Comparison of ENCODE assay signal across 8 mouse cellular contexts in genomic region chr3:122620285-122620931, GRCm38 (mm10). TPM values are rescaled to one million over a fixed set of nuclear protein-coding genes. Genes with fewer than 3 reads are reported as not detected.
DNase-seq lines count a peak whose midpoint lies in the region; ATAC-seq lines count a peak whose summit lies in the region.

No protein-coding gene starts in this region.

- peak overlapping the region; percentile 97 for H3K27ac ChIP-seq in embryonic facial prominence, embryonic 15.5 days (replicated peaks)
- H3K27ac ChIP-seq in liver, embryonic 16.5 days (ENCODE audit: low read length), result peak overlapping the region; percentile 31; the same call in 1 of the 2 replicates
- H3K27ac ChIP-seq in neural tube, embryonic 12.5 days, result peak overlapping the region; percentile 97; the same call in 1 of the 2 replicates

- H3K27me3 ChIP-seq in embryonic facial prominence, embryonic 15.5 days, result no peaks in the 10 kb centered on the region
- H3K27me3 ChIP-seq in liver, embryonic 16.5 days (ENCODE audit: control insufficient read depth, insufficient read depth, low read depth, low read length), result peaks cover 35% of the 10 kb centered on the region
- H3K27me3 ChIP-seq in neural tube, embryonic 12.5 days (replicated peaks), result no peaks in the 10 kb centered on the region

- H3K4me1 ChIP-seq in embryonic facial prominence, embryonic 15.5 days, result peaks cover 18% of the 10 kb centered on the region
- no peaks in the 10 kb centered on the region; the same call in 1 of the 2 replicates for H3K4me1 ChIP-seq in liver, embryonic 16.5 days (ENCODE audit: control insufficient read depth, low read depth, low read length)
- peaks cover 19% of the 10 kb centered on the region for H3K4me1 ChIP-seq in neural tube, embryonic 12.5 days

- peak overlapping the region; percentile 83 for H3K4me2 ChIP-seq in embryonic facial prominence, embryonic 15.5 days (replicated peaks)
- peak overlapping the region; percentile 61 for H3K4me2 ChIP-seq in liver, embryonic 16.5 days (ENCODE audit: low read depth, low read length)
- H3K4me2 ChIP-seq in neural tube, embryonic 12.5 days (replicated peaks), result peak overlapping the region; percentile 85

- WGBS in embryonic facial prominence, embryonic 15.5 days, result under 1% methylated on average over 21 of the region's 21 CpGs
- WGBS in liver, embryonic 16.5 days (ENCODE audit: insufficient replicate concordance), result 1% methylated on average over 21 of the region's 21 CpGs
- WGBS in neural tube, embryonic 12.5 days, result under 1% methylated on average over 21 of the region's 21 CpGs

- DNase-seq in urinary bladder, adult 18-20 months (ENCODE audit: low spot score in 2 of 2), result peak; percentile 41 to 42
- no peak for DNase-seq in urinary bladder, postnatal 10 days (ENCODE audit: low spot score)
- DNase-seq in heart, postnatal 10 days, result peak; percentile 64 to 67
- DNase-seq in kidney, postnatal 4 days, result peak; percentile 48 to 73
- DNase-seq in urinary bladder, adult 2 months (ENCODE audit: low spot score), result peak; percentile 33

- intact Hi-C loops in heart, postnatal 10 days (cut with DNase I), result loop anchor here (5.0 kb wide), 1 partner anchor 308 kb away; no protein-coding TSS in a partner anchor

- H3K36me3 ChIP-seq in embryonic facial prominence, embryonic 15.5 days, result no peaks in the 10 kb centered on the region
- H3K36me3 ChIP-seq in liver, embryonic 16.5 days (ENCODE audit: control insufficient read depth, insufficient read depth), result no peaks in the 10 kb centered on the region
- no peaks in the 10 kb centered on the region for H3K36me3 ChIP-seq in neural tube, embryonic 12.5 days

- ATAC-seq in embryonic facial prominence, embryonic 15.5 days (ENCODE audit: insufficient number of reproducible peaks, low FRiP score, low TSS enrichment, low read depth), result peak; percentile 31; the same call in 1 of the 2 replicates
- ATAC-seq in liver, embryonic 16.5 days (ENCODE audit: low read depth), result no peak
- ATAC-seq in neural tube, embryonic 12.5 days (ENCODE audit: low FRiP score, low read depth), result peak; percentile 11; the same call in 1 of the 2 replicates

- H3K4me3 ChIP-seq in embryonic facial prominence, embryonic 15.5 days (replicated peaks), result peak overlapping the region; percentile 98
- H3K4me3 ChIP-seq in liver, embryonic 16.5 days (ENCODE audit: low read depth, low read length), result peak overlapping the region; percentile 67
- peak overlapping the region; percentile 96 for H3K4me3 ChIP-seq in neural tube, embryonic 12.5 days

- peak overlapping the region; percentile 93 for H3K9ac ChIP-seq in embryonic facial prominence, embryonic 15.5 days
- no peak overlapping the region for H3K9ac ChIP-seq in liver, embryonic 16.5 days (ENCODE audit: low read depth, low read length)
- H3K9ac ChIP-seq in neural tube, embryonic 12.5 days, result peak overlapping the region; percentile 99

- H3K9me3 ChIP-seq in embryonic facial prominence, embryonic 15.5 days (replicated peaks), result no peaks in the 10 kb centered on the region
- H3K9me3 ChIP-seq in liver, embryonic 16.5 days (replicated peaks; ENCODE audit: control insufficient read depth, low read length), result no peaks in the 10 kb centered on the region
- H3K9me3 ChIP-seq in neural tube, embryonic 12.5 days, result no peaks in the 10 kb centered on the region

RNA-seq across cellular contexts. Expression of gene Fnbp1l, which starts 0.9 kb away (rescaled TPM):
- 37.3 and 41.1 TPM in 2 replicates for polyA plus RNA-seq in embryonic facial prominence, embryonic 15.5 days (2015; fragmentation: Nextera tagmentation; extraction: Ambion mirVana)
- 10 to 100 TPM; 49.0 to 52.7 TPM for total RNA-seq in heart, postnatal 10 days (2021)
- polyA plus RNA-seq in liver, embryonic 16.5 days (2015; fragmentation: Nextera tagmentation; extraction: Ambion mirVana), result 4.1 and 4.6 TPM in 2 replicates
- 118 TPM in 2 replicates for polyA plus RNA-seq in neural tube, embryonic 12.5 days (2016; fragmentation: Nextera tagmentation; extraction: Ambion mirVana)
- polyA plus RNA-seq in urinary bladder, adult 2 months (2012; rRNA removed), result 27.1 and 31.2 TPM in 2 replicates

Comparison
In these comparisons a context has a peak if more than half of its experiments do, and no peak if none do; other contexts are left out.
1. H3K27ac ChIP-seq: peak in every context shown above with its lines; median percentile 97 in embryonic facial prominence, embryonic 15.5 days; 97 in neural tube, embryonic 12.5 days; 31 in liver, embryonic 16.5 days.